Mouse (Mus musculus) CH12.LX (cell line): ENCODE measurements around the gene Mef2a. TPM values are rescaled to one million over a fixed set of nuclear protein-coding genes. Genes with fewer than 3 reads are reported as not detected.

Experiments used
- DNase-seq: peaks from one replicate; pipeline ENCODE4 v3.0.0-alpha.2; 2013; ENCODE audit errors: extremely low read depth
- H3K27ac ChIP-seq: 2 replicates; pipeline ENCODE4 v1.5.1; 2012; ENCODE audit warnings: low read depth, mild to moderate bottlenecking, control low read depth, moderate library complexity; ENCODE audit not compliant: insufficient read depth
- H3K27me3 ChIP-seq: replicated peaks from 2 replicates; pipeline ENCODE3; 2012; ENCODE audit warnings: inconsistent platforms
- H3K36me3 ChIP-seq, 2 experiments: replicated peaks in 1 of 2; 2 replicates each; pipeline versions ENCODE3 to v1.6.1; 2012; ENCODE audit warnings: inconsistent platforms in 1 of 2, low read length in 1 of 2, mild to moderate bottlenecking in 1 of 2, mixed read lengths in 1 of 2, moderate library complexity in 1 of 2; ENCODE audit not compliant: control insufficient read depth in 1 of 2, insufficient read depth in 1 of 2
- H3K4me1 ChIP-seq, 2 experiments: 2 replicates each; pipeline ENCODE4 v1.6.1; 2012; ENCODE audit warnings: inconsistent platforms in 1 of 2, moderate library complexity in 1 of 2; ENCODE audit not compliant: insufficient read depth in 2 of 2, control insufficient read depth in 1 of 2
- H3K4me2 ChIP-seq: 2 replicates; pipeline ENCODE4 v1.6.1; 2012; ENCODE audit warnings: low read depth, mild to moderate bottlenecking, control low read depth; ENCODE audit not compliant: poor library complexity, insufficient read depth, severe bottlenecking
- H3K4me3 ChIP-seq, 3 experiments: fragments of 150-350 bp in 1 of 3; sonication (generic) in 1 of 3; replicated peaks in 1 of 3; 2 replicates each; pipeline versions ENCODE3 to v1.5.1; 2011 to 2012; ENCODE audit warnings: low read depth in 2 of 3, low read length in 2 of 3, mild to moderate bottlenecking in 2 of 3, moderate library complexity in 2 of 3, control low read depth in 1 of 3, improper control_type of control experiment in 1 of 3, inconsistent platforms in 1 of 3, mixed read lengths in 1 of 3; ENCODE audit not compliant: poor library complexity in 1 of 3
- H3K79me2 ChIP-seq: replicated peaks from 2 replicates; pipeline ENCODE4 v1.6.1; 2012; ENCODE audit warnings: mild to moderate bottlenecking, moderate library complexity; ENCODE audit not compliant: control insufficient read depth, poor library complexity, insufficient read depth, severe bottlenecking; ENCODE audit errors: extremely low read depth
- H3K9ac ChIP-seq: 2 replicates; pipeline ENCODE4 v1.6.1; 2012; ENCODE audit warnings: low read depth, mild to moderate bottlenecking, control low read depth, moderate library complexity; ENCODE audit not compliant: insufficient read depth
- H3K9me3 ChIP-seq: replicated peaks from 2 replicates; pipeline ENCODE3; 2012; ENCODE audit warnings: low read length, inconsistent platforms, mixed read lengths
- BHLHE40 ChIP-seq: IDR thresholded peaks from 2 replicates; pipeline ENCODE4 v1.6.1; 2011; ENCODE audit warnings: mild to moderate bottlenecking, low read depth, low read length, improper control_type of control experiment
- CHD1 ChIP-seq: IDR thresholded peaks from 2 replicates; pipeline ENCODE4 v1.6.1; 2012; ENCODE audit warnings: low read depth, low read length, improper control_type of control experiment, inconsistent platforms
- CHD2 ChIP-seq: IDR thresholded peaks from 2 replicates; pipeline ENCODE4 v1.6.1; 2011; ENCODE audit warnings: low read length, improper control_type of control experiment
- ELF1 ChIP-seq: IDR thresholded peaks from 2 replicates; pipeline ENCODE4 v1.6.1; 2014; ENCODE audit warnings: low read depth, mild to moderate bottlenecking, inconsistent platforms, low read length, improper control_type of control experiment
- HCFC1 ChIP-seq: IDR thresholded peaks from 2 replicates; pipeline ENCODE4 v1.6.1; 2012; ENCODE audit warnings: low read depth, mild to moderate bottlenecking, inconsistent platforms, low read length, improper control_type of control experiment
- IRF4 ChIP-seq: IDR thresholded peaks from 2 replicates; pipeline ENCODE4 v1.6.1; 2014; ENCODE audit warnings: low read depth, mild to moderate bottlenecking, inconsistent platforms, low read length, improper control_type of control experiment
- JUN ChIP-seq: IDR thresholded peaks from 2 replicates; pipeline ENCODE4 v1.6.1; 2011; ENCODE audit warnings: low read depth, mild to moderate bottlenecking, low read length, improper control_type of control experiment, moderate library complexity; ENCODE audit not compliant: insufficient read depth
- JUND ChIP-seq: conservative IDR thresholded peaks from 2 replicates; pipeline ENCODE4 v1.6.1; 2011; ENCODE audit warnings: low read depth, low read length, improper control_type of control experiment
- MAX ChIP-seq: IDR thresholded peaks from 2 replicates; pipeline ENCODE4 v1.6.1; 2011; ENCODE audit warnings: low read length, improper control_type of control experiment
- MAZ ChIP-seq: IDR thresholded peaks from 2 replicates; pipeline ENCODE4 v1.6.1; 2012; ENCODE audit warnings: low read depth, mild to moderate bottlenecking, inconsistent platforms, low read length, improper control_type of control experiment, moderate library complexity
- MXI1 ChIP-seq: IDR thresholded peaks from 2 replicates; pipeline ENCODE4 v1.6.1; 2011; ENCODE audit warnings: mild to moderate bottlenecking, low read depth, low read length, improper control_type of control experiment
- MYC ChIP-seq: IDR thresholded peaks from 2 replicates; pipeline ENCODE4 v1.6.1; 2011; ENCODE audit warnings: low read depth, mild to moderate bottlenecking, improper control_type of control experiment, low read length
- NELFE ChIP-seq: IDR thresholded peaks from 2 replicates; pipeline ENCODE4 v1.6.1; 2011; ENCODE audit warnings: low read depth, low read length, improper control_type of control experiment
- POLR2A ChIP-seq: IDR thresholded peaks from 2 replicates; pipeline ENCODE4 v1.6.1; 2011; ENCODE audit warnings: low read depth, mild to moderate bottlenecking, improper control_type of control experiment, low read length
- POLR2AphosphoS2 ChIP-seq: IDR thresholded peaks from 2 replicates; pipeline ENCODE4 v1.6.1; 2011; ENCODE audit warnings: low read depth, low read length, improper control_type of control experiment
- SIN3A ChIP-seq: IDR thresholded peaks from 2 replicates; pipeline ENCODE4 v1.6.1; 2012; ENCODE audit warnings: low read length, improper control_type of control experiment, inconsistent platforms
- SMC3 ChIP-seq: IDR thresholded peaks from 2 replicates; pipeline ENCODE4 v1.6.1; 2011; ENCODE audit warnings: low read depth, low read length, improper control_type of control experiment
- TBP ChIP-seq: conservative IDR thresholded peaks from 2 replicates; pipeline ENCODE4 v1.6.1; 2011; ENCODE audit warnings: low read depth, low read length, improper control_type of control experiment
- USF1 ChIP-seq: IDR thresholded peaks from 2 replicates; pipeline ENCODE4 v1.6.1; 2014; ENCODE audit warnings: low read depth, mild to moderate bottlenecking, inconsistent platforms, low read length, improper control_type of control experiment
- ZC3H11A ChIP-seq: IDR thresholded peaks from 2 replicates; pipeline ENCODE4 v1.6.1; 2012; ENCODE audit warnings: low read depth, mild to moderate bottlenecking, inconsistent platforms, low read length, improper control_type of control experiment
- ZMIZ1 ChIP-seq: IDR thresholded peaks from 2 replicates; pipeline ENCODE4 v1.6.1; 2012; ENCODE audit warnings: low read depth, mild to moderate bottlenecking, inconsistent platforms, low read length, improper control_type of control experiment
- ZNF384 ChIP-seq: IDR thresholded peaks from 2 replicates; pipeline ENCODE4 v1.6.1; 2012; ENCODE audit warnings: low read depth, low read length, improper control_type of control experiment, inconsistent platforms
- dilution Hi-C: fragments of 300-500 bp; cut with MboI; formaldehyde crosslinking; loops from 2 replicates; pipeline ENCODE4 v1.14.3; 2020; ENCODE audit warnings: low sequenced_read_pairs; ENCODE audit not compliant: extremely low pct_unique_long_range_greater_than_20kb, extremely low pct_ligation_motif_present
- in situ Hi-C: fragments of 300-500 bp; cut with MboI; formaldehyde crosslinking; loops from 3 replicates; pipeline ENCODE4 v1.14.3; 2019; ENCODE audit warnings: low sequenced_read_pairs, low pct_ligation_motif_present, low pct_unique_long_range_greater_than_20kb, mixed read lengths
- polyA plus RNA-seq: library from polyadenylated mRNA; unstranded; fragments of >175 nt; gene quantifications from 2 replicates; pipeline ENCODE4 v1.2.1, GENCODE M21; 2012; ENCODE audit warnings: low read depth; ENCODE audit not compliant: insufficient read length
- total RNA-seq, 2 experiments: library from RNA; depleted of rRNA; stranded (reverse); fragments of 300-350 nt in 1 of 2; fragments of >200 nt in 1 of 2; gene quantifications; 2 replicates each; pipeline ENCODE4 v1.2.3; 2012 to 2014

Gene Mef2a
- total and polyA plus RNA-seq, 3 experiments = 40.1 to 100 (median 42.2) TPM

DNA sequence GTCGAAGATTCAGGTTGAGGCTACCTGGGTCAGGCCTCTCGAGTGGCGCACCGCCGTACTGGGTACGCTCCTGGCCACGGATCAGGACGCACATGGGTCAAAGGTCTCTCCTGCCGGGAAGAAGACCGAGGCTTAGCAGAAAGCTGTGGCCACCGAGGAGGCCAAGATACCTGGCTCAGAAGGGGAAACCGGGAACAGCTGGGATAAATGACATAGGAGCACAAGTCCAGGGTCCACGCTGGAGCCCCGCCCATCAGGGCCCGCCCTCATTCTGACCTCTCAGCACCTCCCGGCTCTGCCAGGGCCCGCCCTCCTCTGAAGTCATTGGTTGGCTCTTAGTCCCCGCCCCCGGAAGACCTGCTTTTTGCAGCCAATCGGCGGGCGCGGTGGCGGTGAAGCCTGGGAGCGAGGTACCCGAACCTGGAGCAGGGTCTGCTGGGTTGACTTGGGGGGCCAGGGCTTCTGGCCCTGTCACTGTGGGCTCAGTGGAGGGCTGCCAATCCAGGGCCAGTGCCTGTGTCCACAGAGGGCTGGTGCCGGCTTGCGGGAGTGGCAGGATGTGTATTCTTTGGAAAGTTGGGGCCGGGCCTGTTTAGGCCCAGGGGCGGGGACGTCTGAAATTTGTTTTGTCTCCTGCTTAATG lies 150.3 kb downstream of the Mef2a start, which contains the start of gene Lysmd4:
Gene Lysmd4 (plus strand): TSS at position 325 of the 643 bp plus-strand sequence.
- in situ Hi-C loops = loop anchor here (25.0 kb wide), 1 partner anchor 385 kb away; the partner anchor contains the start of gene Adamts17
- no peaks in the 10 kb centered on the region for H3K27me3 ChIP-seq
- no peaks in the 10 kb centered on the region for H3K9me3 ChIP-seq
- peaks cover 3 to 29% of the 10 kb centered on the region in 2 experiments for H3K36me3 ChIP-seq
- H3K4me2 ChIP-seq = peak within 1 kb of the TSS; percentile 96
- H3K4me1 ChIP-seq = peaks cover 7 to 16% of the 10 kb centered on the region in 2 experiments
- peak within 1 kb of the TSS; percentile 80 for H3K9ac ChIP-seq
- no peaks in the 10 kb centered on the region for H3K79me2 ChIP-seq
- TF ChIP-seq MAX (no peak), CHD2 (peak; percentile 73), ZMIZ1 (peak; percentile 34; the same call in 1 of the 2 replicates), POLR2A (peak; percentile 54), ZC3H11A (no peak), MAZ (no peak), NELFE (0 out of 2 replicates have a peak, but pooled peaks have one; percentile 39), JUN (no peak), MXI1 (peak; percentile 74), MYC (no peak), SMC3 (no peak), ELF1 (peak; percentile 86), POLR2AphosphoS2 (no peak), HCFC1 (peak; percentile 64), JUND (no peak), USF1 (no peak), SIN3A (peak; percentile 89), IRF4 (peak; percentile 30; the same call in 1 of the 2 replicates), BHLHE40 (no peak), ZNF384 (no peak), TBP (no peak), CHD1 (no peak)
- TF ChIP-seq, all 38 proteins: peak for 9
- DNase-seq = peak; percentile 95
- Histone ChIP-seq H3K4me3 (peak within 1 kb of the TSS; percentile 64 to 90 (median 79)), H3K27ac (no peak within 1 kb of the TSS)
- dilution Hi-C loops = no loop called here
